Mouse (Mus musculus) naive thymus-derived CD4-positive, alpha-beta T cell, adult 2 months (primary cell): ENCODE measurements around the gene Adamtsl5.

Source experiments
- DNase-seq: peaks from one replicate; pipeline ENCODE4 v3.0.0-alpha.2; 2011; ENCODE audit warnings: low read depth

Gene Adamtsl5

GRCm38 (mm10) chr10:80317011-80317410 is 31.2 kb downstream of the Adamtsl5 start:
- no peak for DNase-seq

- DNase-seq = no peak
Measured at GRCm38 (mm10) chr10:80316359-80316781, 31.8 kb downstream of the Adamtsl5 start.

GRCm38 (mm10) chr10:80315315-80315714 is 32.9 kb downstream of the Adamtsl5 start:
- no peak for DNase-seq

- no peak for DNase-seq
Measured at GRCm38 (mm10) chr10:80314494-80315001, 33.7 kb downstream of the Adamtsl5 start.

GRCm38 (mm10) chr10:80313627-80314201 is 34.5 kb downstream of the Adamtsl5 start:
- no peak for DNase-seq

GRCm38 (mm10) chr10:80312586-80313504 is 35.4 kb downstream of the Adamtsl5 start:
- no peak for DNase-seq

- no peak for DNase-seq
Measured at GRCm38 (mm10) chr10:80311560-80311959, 36.7 kb downstream of the Adamtsl5 start.

- peak; percentile 68 for DNase-seq
Measured at GRCm38 (mm10) chr10:80304862-80305261, 43.4 kb downstream of the Adamtsl5 start.

GRCm38 (mm10) chr10:80304458-80304857 is 43.8 kb downstream of the Adamtsl5 start:
- DNase-seq = no peak

- DNase-seq = no peak
Measured at GRCm38 (mm10) chr10:80302471-80302881, 45.7 kb downstream of the Adamtsl5 start.

GRCm38 (mm10) chr10:80302082-80302355 is 46.2 kb downstream of the Adamtsl5 start:
- no peak for DNase-seq

- no peak for DNase-seq
Measured at GRCm38 (mm10) chr10:80301256-80302081, 46.7 kb downstream of the Adamtsl5 start.

GRCm38 (mm10) chr10:80300672-80301181 is 47.5 kb downstream of the Adamtsl5 start:
- no peak for DNase-seq

GRCm38 (mm10) chr10:80299824-80300223 is 48.4 kb downstream of the Adamtsl5 start:
- DNase-seq = no peak

- DNase-seq = no peak
Measured at GRCm38 (mm10) chr10:80299301-80299700, 48.9 kb downstream of the Adamtsl5 start.

GRCm38 (mm10) chr10:80298571-80299281 is 49.5 kb downstream of the Adamtsl5 start:
- DNase-seq = no peak

GRCm38 (mm10) chr10:80297526-80298133 is 50.6 kb downstream of the Adamtsl5 start:
- DNase-seq = no peak

- DNase-seq = no peak
Measured at GRCm38 (mm10) chr10:80296824-80297223, 51.4 kb downstream of the Adamtsl5 start.

GRCm38 (mm10) chr10:80295618-80296425 is 52.4 kb downstream of the Adamtsl5 start, which contains the start of gene Apc2:
TSS of gene Apc2 (plus strand) at chr10:80295977.
- peak; percentile 89 for DNase-seq

GRCm38 (mm10) chr10:80294788-80295303 is 53.4 kb downstream of the Adamtsl5 start:
- no peak for DNase-seq
